Mouse (Mus musculus): ENCODE data around the gene Hps6.

DNA sequence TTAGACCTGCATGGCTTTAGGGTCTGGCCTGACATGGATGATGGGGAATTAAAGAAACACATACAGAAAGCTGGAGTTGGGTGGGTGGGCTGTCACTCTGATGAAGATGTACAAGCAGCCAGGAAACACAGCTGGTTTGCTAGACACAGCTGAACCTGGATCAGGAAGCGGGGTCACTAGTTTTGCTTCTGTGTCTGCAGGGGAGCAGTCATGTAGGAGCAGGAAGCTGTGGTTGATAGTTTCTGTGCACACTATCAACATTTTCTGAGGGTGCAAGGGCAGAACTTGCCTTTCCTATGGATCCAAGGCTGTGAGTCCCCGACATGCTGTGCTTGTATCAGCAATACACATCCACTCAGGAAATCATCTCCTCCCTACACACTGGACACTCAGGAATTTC is 47.2 kb downstream of the Hps6 start:
- TF ChIP-seq POLR2A (IDR thresholded peaks at IDR 0.05; ENCODE audit: borderline replicate concordance, insufficient read depth, low read length) (no peak), CTCF (IDR thresholded peaks at IDR 0.05; ENCODE audit: borderline replicate concordance, insufficient read depth, low read depth, low read length) (no peak)

Measured in cerebellum, adult 2 months (tissue).